Mouse (Mus musculus) adipocyte (in vitro differentiated cells): Measurements from ENCODE around the gene Itln1.
A peak's percentile ranks its signal among the peaks of the same experiment; 100 is the strongest.
"Not testable (repeated sequence)": the region's sequence is repeated elsewhere in the genome, so short reads cannot be mapped to it uniquely, and the experiment has no call there.

Experiments used
- DNase-seq: peaks from one replicate; pipeline ENCODE4 v3.0.0-alpha.2; 2016; ENCODE audit warnings: low spot score

Itln1 gene

DNA sequence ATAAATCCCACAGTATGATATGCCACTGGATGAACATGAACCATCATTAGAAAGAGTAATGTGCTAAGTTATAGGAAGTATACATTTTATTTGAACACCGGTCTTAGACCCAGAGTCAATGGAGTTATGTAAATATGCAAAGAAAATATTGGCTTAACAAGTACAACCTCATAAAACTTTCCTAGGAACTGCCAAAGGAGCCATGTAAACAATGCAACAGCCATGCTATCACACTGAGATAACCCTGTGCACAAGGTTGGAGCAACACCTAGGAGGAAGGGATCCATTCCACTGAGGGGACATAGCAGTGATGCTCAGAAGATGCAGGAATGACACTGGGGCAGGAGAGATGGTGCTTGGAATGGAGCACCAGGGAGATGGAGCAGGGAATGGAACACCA is 21.3 kb downstream of the Itln1 start:
- DNase-seq, result no peak

DNA sequence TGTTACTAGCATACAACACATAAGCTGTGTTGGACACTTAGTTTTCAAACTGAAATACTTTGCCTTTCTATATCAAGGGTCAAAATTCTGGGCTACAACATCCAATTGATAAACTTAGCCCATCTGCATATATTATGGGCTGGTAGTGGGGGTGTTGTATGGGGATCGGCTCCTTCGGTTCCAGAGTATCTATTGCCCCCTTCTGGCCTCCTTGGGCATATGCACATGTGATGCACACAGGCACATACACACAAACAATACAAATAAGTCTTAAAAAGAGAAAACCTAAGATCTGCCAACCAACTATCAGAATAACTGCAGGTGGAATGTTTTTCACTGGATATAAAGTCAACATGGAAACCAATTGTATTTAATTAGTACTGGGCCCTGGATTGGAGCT is 21.9 kb downstream of the Itln1 start:
- DNase-seq, result no peak

DNA sequence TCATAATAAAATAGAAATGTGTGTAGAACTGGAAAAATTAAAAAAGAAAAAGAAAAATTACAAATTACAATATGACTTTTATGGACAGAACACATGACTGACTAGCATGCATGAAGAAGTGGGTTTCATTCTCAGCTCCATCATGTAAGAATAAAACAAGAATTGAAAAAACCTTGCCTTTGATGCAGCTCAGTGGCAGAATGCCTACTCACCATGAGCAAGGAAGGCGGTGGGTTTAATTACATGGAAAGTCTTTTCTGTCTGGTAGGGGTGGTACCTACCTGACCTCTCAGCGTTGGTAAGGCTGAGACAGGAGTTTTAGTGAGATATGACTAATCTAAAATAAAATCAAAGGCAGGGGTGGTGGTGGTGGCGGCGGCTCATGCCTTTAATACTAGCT is 30.5 kb downstream of the Itln1 start:
- DNase-seq, result peak; percentile 3

DNA sequence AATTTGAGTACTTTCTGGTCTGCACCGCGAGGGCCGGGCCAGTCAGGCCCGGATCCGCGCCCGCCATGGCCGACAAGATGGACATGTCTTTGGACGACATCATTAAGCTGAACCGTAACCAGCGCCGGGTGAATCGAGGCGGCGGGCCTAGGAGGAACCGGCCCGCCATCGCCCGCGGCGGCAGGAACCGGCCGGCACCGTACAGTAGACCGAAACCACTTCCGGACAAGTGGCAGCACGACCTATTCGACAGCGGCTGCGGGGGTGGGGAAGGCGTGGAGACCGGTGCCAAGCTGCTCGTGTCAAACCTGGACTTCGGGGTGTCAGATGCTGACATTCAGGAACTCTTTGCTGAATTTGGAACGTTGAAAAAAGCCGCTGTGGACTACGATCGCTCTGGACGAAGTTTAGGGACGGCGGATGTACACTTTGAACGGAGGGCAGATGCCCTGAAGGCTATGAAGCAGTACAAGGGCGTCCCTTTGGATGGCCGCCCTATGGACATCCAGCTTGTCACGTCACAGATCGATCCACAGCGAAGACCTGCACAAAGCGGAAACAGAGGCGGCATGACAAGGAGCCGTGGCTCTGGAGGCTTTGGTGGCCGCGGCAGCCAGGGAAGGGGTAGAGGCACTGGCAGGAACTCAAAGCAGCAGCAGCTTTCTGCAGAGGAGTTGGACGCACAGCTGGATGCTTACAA is 31.4 kb downstream of the Itln1 start:
- DNase-seq, result peak; percentile 82

DNA sequence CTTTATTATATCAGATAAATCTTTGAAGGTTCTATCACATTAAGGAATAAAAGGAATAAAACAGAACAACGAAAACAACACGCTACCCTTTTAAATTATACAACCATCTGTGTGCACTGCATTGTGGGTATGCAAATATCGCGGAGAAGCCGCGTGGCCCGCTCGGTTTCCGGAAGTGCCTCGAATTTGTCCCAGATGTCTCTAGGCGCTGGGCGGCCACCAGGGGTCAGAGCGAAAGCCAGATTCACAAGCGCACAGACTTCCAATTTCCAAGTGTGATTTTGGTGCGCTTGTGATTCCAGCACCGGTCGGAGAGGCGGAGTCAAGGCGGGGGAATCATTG is 31.9 kb downstream of the Itln1 start, which contains the start of gene Alyref2:
TSS of gene Alyref2 (plus strand) at position 229 of the 342 bp plus-strand sequence.
- DNase-seq, result peak; percentile 99

DNA sequence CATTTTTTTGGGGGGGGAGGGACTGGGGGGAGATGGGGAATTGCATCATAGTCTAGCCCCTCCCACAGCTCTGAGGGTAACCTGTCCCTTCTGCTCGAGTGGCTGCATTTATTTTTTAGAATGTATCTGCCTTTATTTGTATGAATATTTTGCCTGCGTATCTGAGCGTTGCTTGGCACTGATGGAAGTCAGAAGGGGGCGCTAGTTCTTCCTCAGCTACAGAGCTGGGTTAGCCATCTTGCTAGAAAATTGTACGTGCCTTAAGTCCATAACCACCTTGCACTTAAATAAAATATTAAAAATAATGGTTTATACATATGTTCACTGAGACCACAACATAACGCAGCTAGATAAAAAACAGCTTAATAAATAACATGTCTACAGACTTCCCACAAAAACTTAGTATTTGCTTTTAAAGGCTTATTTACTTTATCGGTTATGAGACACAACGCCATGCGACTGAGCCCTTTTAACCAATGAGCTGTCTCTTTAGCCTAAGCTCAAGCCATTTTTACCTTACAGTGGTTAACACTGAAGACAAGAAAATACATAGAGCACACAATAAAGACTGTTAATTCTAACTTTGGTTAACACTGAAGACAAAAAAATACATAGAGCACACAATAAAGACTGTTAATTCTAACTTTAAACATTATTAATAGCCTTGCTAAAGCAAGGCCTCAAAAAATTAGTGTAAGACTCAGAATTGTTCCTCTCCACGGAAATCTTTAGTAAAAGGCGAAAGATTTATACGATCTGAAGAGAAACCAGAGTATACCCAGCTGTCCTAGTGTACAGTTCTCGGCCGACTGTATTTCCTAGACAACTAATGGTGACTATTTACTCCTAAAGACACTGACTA is 32.5 kb downstream of the Itln1 start:
- peak; percentile 92 for DNase-seq

DNA sequence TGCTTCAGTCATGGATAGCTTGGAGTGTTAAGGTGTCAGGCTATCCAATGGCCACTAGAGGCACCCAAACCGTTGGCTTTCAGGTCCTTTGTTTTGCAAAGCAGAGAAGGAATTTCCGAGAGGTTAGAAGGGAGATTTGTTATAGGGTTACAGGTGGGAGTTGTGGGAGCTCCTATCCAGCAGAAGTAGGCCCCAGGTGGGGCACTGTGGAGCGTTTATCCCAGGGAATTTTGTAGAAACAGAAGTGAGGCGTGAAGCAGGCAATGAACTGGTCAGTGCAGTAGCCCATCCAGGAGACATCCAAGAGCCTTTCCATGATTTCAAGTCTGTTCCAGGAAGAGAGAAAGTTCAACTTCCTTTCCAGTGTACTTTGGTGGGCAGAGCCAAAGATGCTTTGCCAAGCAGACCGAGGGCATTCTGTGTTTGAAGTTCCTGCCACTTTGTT is 33.4 kb downstream of the Itln1 start:
- DNase-seq, result peak; percentile 69

DNA sequence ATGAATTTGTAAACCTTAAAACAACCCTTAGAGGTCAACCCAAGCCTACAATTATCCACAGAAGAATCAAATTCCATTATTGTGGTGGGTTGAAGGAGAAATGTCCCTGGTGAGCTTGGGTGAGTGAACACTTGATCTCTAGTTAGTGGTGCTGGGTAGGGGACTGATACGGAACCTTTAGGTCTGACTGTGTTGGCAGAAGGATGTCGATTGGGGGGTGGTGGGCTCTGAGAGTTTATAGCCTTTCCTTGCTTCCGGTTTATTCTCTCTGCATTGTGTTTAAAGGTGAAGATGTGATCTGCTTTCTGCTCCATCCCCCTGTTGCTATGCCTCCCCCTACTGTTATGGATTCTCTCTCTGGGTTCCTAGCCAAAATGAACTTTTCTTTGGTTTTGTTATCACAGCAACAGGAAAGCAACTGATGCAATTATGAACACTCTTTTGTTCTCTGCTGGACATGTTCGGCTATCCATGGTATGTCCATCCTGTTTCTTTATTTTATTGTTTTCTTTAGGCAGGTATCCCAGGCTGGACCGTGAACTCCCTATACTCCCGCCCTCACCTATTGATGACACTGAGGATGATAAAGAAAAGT is 34.0 kb downstream of the Itln1 start:
- DNase-seq, result no peak

DNA sequence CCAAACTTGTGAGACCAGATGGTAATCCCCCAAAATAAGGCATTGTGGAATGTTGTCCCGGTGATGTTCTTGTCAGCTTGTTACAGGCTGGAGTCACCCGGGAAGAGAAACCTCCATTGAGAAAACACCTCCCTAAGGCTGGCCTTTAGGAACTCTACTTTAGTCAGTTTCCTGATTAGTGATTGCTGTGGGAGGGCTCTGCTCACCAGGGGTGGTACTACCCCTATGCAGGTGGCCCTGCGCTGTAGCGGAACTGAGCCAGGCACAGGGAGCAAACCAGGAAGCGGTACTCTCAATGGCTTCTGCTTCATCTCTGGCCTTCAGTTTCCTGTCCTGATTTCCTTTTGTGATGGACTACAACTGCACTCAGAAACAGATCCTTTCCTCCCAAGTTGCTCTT is 35.2 kb downstream of the Itln1 start:
- DNase-seq, result no peak

DNA sequence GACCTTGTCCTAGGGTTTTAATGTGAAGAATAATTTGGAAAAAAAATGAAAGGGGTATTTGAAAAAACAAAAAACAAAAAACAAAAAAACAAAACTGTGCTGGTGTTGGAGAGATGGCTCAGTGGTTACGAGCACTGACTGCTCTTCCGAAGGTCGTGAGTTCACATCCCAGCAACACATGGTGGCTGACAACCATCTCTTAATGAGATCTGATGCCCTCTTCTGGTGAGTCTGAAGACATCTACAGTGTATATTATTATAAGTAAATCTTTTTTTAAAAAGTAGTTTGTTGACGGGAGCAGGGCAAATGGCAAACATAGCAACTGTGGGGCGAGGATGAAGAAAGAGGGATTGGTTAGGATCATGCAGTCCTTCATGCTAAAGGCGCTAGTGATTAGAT is 39.7 kb downstream of the Itln1 start:
- DNase-seq, result no peak

DNA sequence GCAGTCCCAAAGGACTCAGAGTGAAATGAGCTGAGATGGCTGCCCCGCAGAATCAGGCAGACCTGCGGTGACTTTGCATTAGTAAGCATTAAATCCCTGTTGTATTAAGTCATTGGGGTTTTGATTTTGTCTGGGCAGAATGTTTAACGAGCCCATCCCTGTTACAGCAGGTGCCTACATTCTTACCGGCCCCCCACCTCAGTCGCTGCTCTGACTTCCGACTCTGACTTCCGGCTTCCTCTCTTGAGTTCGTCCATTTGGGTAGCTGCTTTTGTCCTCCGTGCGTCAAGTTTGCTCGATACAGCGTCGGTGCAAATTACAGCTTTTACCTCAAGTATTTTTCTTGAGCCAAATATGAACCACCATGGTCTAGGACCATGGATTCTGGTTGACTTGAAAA is 40.9 kb downstream of the Itln1 start:
- no peak for DNase-seq

DNA sequence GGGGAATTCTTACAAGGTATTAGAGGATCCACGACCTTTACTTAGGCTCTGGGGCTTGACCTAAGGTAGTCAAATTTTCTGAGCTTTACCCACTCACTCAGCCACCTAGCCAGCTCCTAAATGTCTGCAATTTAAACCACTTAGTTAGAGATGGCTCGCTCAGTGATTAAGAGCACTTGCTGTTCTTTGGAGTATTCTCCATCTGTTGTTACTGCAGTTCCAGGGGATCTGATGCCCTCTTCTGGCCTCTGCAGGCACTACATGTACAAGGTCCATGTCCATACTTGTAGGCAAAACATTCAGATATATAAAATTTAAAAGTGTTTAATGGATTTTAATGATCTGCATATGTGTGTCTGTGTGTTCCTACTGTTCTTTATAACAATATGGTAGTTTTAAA is 56.1 kb downstream of the Itln1 start:
- DNase-seq, result peak; percentile 69

DNA sequence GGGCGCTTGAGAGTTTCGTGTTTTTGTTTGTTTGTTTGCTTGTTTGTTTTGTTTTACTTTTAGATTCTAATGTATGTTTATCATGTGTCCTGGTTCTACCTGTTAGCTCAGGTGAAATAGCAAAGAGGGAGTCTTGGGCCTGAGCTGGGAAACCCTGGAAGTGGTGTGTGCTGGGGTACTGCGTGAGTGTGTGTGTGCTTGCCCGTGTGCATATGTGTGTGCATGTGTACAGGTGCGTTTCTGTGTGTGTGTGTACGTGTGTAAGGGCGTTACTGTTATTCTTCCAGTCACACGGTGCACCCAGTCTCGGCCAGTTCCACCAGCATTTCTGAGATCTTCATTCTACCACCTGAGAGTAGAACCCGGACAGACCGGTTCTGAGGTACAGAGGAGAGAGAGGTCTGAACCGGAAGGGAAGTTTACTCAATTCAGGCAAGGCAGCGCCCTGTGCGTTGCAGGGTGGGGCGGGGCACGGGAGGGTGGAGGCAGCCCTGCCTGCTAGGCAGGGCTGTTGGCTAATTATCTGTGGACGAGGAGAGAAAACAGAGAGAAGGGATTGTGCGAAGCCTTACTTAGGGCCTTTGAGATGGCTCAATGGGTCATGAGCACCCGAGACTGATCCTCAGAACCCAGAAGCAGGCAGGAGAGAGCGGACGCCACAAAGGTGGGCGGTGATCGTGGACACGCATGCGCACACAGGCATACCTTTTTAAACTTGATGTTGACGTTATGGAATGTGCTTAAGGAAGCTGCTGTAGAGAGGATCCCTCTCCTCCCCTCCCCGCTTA is 57.1 kb downstream of the Itln1 start:
- no peak for DNase-seq

DNA sequence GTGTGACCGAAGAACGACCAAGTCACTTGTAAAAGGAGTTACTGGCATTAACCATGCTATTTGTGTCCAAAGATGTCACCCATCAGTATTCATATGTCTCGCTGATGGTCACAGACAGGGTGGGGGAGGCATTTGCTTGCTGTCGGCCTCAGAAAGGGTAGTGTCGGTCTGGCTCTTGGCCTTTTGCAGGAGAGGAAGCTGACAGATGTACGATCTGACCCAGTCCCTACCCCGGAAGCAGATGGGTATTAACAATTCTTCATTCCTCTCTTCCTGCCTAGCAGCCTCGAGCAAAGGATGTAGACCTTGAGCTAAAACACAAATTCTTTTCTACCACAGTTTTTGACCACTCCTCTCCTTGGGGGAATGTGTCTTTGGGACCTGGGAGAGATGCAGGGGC is 58.0 kb downstream of the Itln1 start:
- no peak for DNase-seq

DNA sequence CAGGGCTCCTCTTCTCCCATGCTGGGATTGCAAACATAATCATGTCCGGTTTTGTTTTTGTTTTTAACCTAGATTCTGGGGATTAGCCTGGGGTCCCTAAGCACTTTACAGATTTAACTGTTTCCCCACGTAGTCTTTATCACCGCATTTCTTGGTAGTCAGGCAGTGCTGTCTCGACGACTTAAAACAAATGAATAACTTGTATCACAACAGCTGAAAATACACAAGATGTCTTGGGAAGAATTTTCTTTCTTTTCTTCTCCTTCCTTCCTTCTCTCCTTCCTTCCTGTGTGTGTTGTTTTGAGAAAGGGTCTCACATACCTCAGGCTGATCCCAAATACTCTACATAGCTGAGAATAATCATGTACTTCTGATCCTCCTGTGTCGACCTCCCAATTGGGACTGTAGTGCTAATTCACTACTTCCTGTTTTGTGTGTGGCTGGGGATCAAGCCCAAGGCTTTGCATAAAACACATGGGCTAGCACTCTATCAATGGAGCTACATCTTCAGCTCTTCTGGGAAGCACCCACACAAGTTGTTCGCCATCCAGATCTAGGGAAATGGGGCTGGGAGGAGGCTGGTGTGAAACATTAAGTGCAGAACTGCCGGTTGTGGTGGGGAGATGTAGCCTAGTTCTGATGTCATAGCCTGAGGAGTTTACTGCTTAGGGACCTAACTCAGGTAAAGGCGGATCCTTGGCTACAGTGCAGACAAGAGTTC is 61.0 kb downstream of the Itln1 start:
- DNase-seq, result no peak

DNA sequence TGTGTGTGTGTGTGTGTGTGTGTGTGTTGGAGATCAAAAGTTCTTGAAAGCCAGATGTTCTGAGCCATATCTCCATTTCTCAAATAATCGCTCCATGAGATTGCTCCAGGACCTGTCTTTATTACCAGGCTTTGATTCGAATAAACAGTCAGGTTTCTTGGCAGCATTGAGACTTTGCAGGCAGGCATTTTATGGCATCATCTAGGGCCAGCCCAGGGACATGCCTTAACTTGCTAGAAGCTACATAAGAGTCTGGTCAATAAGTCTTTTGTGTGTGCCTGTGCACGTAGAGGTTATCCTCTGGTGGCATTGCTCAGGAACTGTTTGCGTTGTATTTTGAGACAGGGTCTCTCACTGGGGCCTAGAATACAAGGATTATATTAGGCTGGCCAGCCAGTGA is 61.6 kb downstream of the Itln1 start:
- no peak for DNase-seq

DNA sequence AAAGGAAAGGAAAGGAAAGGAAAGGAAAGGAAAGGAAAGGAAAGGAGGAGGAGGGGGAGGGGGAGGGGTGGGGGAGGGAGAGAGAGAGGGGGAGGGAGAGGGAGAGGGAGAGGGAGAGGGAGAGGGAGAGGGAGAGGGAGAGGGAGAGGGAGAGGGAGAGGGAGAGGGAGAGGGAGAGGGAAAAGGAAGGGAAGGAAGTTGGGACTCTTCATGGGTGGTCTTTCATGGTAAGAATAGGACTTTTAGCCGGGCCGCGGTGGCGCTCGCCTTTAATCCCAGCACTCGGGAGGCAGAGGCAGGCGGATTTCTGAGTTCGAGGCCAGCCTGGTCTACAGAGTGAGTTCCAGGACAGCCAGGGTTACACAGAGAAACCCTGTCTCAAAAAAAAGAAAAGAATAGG is 63.2 kb downstream of the Itln1 start:
- DNase-seq, result not testable (repeated sequence)

DNA sequence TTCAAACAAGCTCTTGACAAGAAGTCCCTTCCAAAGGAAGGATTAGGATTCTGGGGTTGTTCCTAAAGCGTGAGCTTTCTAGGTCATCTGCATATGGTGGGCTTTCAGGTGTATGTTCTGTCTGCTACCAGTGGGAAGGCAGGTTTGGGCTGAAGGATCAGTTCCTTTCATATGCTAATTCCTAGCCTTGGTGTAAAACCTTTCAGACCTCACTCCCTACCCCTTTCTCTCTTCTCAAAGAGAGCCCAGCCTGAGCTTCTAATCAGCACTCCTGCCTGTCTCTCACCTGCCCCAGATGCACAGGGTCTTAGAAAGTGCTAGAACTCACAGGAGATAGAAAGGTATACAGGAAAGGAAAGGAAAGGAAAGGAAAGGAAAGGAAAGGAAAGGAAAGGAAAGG is 63.6 kb downstream of the Itln1 start:
- DNase-seq, result no peak

DNA sequence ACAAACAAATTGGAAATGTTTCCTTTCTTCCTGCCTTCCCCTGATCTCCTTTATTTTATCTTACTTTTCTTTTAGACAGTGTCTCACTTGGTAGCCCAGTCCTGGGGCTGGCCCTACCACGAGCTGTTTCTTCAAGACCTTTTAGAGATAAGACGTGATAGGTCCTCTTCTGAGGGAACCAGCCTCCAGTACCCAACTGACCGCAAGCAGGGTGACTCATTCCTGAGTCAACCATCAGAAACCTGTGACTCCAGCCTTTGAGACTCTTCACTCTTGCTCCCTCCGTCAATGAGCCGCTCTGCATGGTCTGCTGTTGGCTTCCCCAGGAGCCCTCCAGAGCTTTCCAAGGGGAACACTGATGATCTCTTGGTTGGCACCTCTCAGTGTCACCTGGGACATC is 64.2 kb downstream of the Itln1 start:
- peak; percentile 27 for DNase-seq

DNA sequence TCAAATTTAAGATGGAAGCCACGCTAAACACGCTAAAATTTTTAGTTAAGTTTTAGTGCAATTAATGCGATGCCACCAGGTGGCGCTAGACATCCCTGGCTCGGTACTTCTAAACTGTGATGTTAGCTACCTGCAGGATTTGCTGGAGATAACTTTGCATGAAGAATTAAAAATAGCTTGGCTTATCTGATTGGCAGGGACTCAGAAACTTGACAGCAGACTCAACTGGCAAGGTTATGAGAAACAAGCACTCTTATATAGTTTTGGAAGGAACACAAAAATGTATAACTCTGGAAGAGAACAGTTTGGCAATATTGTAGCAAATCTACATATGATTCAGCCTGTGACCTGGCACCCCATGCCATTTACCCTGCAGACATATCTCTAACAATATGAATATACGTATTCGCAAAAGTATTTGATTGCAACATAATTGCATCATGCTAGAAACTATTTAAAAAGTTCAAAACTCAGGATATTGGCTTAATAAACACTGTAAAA is 64.7 kb downstream of the Itln1 start:
- peak; percentile 65 for DNase-seq

DNA sequence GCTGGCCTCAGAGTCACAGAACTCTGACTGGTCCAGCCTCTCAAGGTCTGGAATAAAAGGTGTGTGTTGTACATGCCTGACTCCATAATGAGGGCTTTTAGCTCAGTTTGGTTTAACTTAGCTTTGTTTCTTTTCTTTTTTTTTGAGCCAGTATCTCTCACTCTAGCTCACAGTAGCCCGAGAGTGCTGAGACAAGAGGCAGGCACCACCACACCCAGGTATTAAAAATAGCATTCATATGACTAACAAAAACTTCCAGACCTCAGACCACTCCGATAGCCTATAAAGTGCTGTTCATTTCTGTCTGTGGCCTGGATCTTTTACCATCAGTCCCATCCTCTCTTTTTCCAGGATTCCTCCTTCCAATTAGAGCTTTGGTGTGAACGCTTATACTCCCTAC is 65.4 kb downstream of the Itln1 start:
- DNase-seq, result no peak
